ENCODE assay signal across 8 mouse cellular contexts in genomic region chr17:22361101-22361781, GRCm38 (mm10). TPM values are rescaled to one million over a fixed set of nuclear protein-coding genes. Genes with fewer than 3 reads are reported as not detected.
DNase-seq lines count a peak whose midpoint lies in the region; ATAC-seq lines count a peak whose summit lies in the region.
"Not testable (repeated sequence)": the region's sequence is repeated elsewhere in the genome, so short reads cannot be mapped to it uniquely, and the experiment has no call there.

Zfp944 (minus strand) TSS chr17:22361400.
Zfp758 (plus strand) TSS chr17:22361453.

- peak; percentile 70 for DNase-seq in adipocyte (ENCODE audit: low spot score)
- peak; percentile 56 for DNase-seq in embryo, embryonic 10.5 days (ENCODE audit: low spot score)
- DNase-seq in gastrocnemius, postnatal 14 days = peak; percentile 19
- peak; percentile 76 for DNase-seq in induced T-regulatory cell, adult 2 months (ENCODE audit: low read depth)
- DNase-seq in left cerebral cortex, adult 9 months (ENCODE audit: low spot score in 2 of 2) = peak; percentile 10 to 50
- DNase-seq in right cerebral cortex, adult 18-20 months = peak; percentile 21
- peak; percentile 34 for DNase-seq in urinary bladder, postnatal 14 days (ENCODE audit: low spot score)

- intact Hi-C loops in gastrocnemius, postnatal 14 days (cut with DNase I; ENCODE audit: low total_unique reads) = not testable (repeated sequence)

- peak; percentile 97 for ATAC-seq in megakaryocyte, adult 5-6 weeks (ENCODE audit: poor library complexity, severe bottlenecking)

RNA-seq across cellular contexts. Expression of gene Zfp944, which starts in this region (rescaled TPM):
- total RNA-seq in gastrocnemius, postnatal 14 days (2021) = 1 to 10 TPM; 3.3 to 4.0 TPM
- 21.0 and 22.0 TPM in 2 replicates for total RNA-seq in megakaryocyte, adult 5-6 weeks (2015)
- total RNA-seq in megakaryocyte, adult 5-6 weeks (2017) = 12.2 and 13.0 TPM in 2 replicates

RNA-seq across cellular contexts. Expression of gene Zfp758, which starts in this region (rescaled TPM):
- total RNA-seq in gastrocnemius, postnatal 14 days (2021) = 1 to 10 TPM; 5.3 to 5.5 TPM
- total RNA-seq in megakaryocyte, adult 5-6 weeks (2015) = 10.9 and 17.3 TPM in 2 replicates
- total RNA-seq in megakaryocyte, adult 5-6 weeks (2017) = 14.0 and 15.3 TPM in 2 replicates

Comparison
In these comparisons a context has a peak if more than half of its experiments do, and no peak if none do; other contexts are left out.
1. Peak in every context shown above with its lines: DNase-seq and ATAC-seq.
2. DNase-seq: peak in every context shown above with its lines; median percentile 76 in induced T-regulatory cell, adult 2 months; 70 in adipocyte; 56 in embryo, embryonic 10.5 days; 34 in urinary bladder, postnatal 14 days; 30 in left cerebral cortex, adult 9 months; 21 in right cerebral cortex, adult 18-20 months; 19 in gastrocnemius, postnatal 14 days.